Mouse (Mus musculus) hindbrain, embryonic 11.5 days (tissue): ENCODE data around the gene Ormdl2. TPM values are rescaled to one million over a fixed set of nuclear protein-coding genes. Genes with fewer than 3 reads are reported as not detected.

Experiments used
- ATAC-seq: fragments of 200-750 bp; cut with Nextera tagmentation; 2 replicates; pipeline ENCODE4 v1.8.0; 2017; ENCODE audit warnings: mild to moderate bottlenecking, moderate TSS enrichment, moderate library complexity; ENCODE audit not compliant: low FRiP score
- DNase-seq: peaks from one replicate; pipeline ENCODE4 v3.0.0-alpha.2; 2015; ENCODE audit warnings: low spot score
- H3K27ac ChIP-seq: fragments of 300-500 bp; sonication (generic); 2 replicates; pipeline ENCODE4 v1.5.1; 2014; ENCODE audit warnings: mild to moderate bottlenecking, low read depth, low read length
- H3K27me3 ChIP-seq: fragments of 300-500 bp; sonication (generic); 2 replicates; pipeline ENCODE4 v1.6.1; 2014; ENCODE audit warnings: mild to moderate bottlenecking, low read length, moderate library complexity, mixed read lengths; ENCODE audit not compliant: control insufficient read depth, insufficient read depth
- H3K36me3 ChIP-seq: fragments of 300-500 bp; sonication (generic); 2 replicates; pipeline ENCODE4 v1.6.1; 2014; ENCODE audit warnings: mild to moderate bottlenecking, low read length, moderate library complexity, mixed read lengths; ENCODE audit not compliant: control insufficient read depth, insufficient read depth
- H3K4me1 ChIP-seq: fragments of 300-500 bp; sonication (generic); replicated peaks from 2 replicates; pipeline ENCODE4 v1.6.1; 2014; ENCODE audit warnings: low read length, mixed read lengths; ENCODE audit not compliant: control insufficient read depth, insufficient read depth
- H3K4me2 ChIP-seq: fragments of 300-500 bp; sonication (generic); replicated peaks from 2 replicates; pipeline ENCODE4 v1.6.1; 2014; ENCODE audit warnings: mild to moderate bottlenecking, low read depth, low read length
- H3K4me3 ChIP-seq: fragments of 300-500 bp; sonication (generic); 2 replicates; pipeline ENCODE4 v1.5.1; 2014; ENCODE audit warnings: low read depth, low read length
- H3K9ac ChIP-seq: fragments of 300-500 bp; sonication (generic); 2 replicates; pipeline ENCODE4 v1.6.1; 2014; ENCODE audit warnings: low read depth, low read length
- H3K9me3 ChIP-seq: fragments of 300-500 bp; sonication (generic); 2 replicates; pipeline ENCODE4 v1.6.1; 2016; ENCODE audit warnings: low read length; ENCODE audit not compliant: control insufficient read depth
- WGBS: fragments of 180-500 bp; shearing (Covaris S2); extraction: QIAGEN DNeasy Blood & Tissue Kit; methylation state at CpG from one replicate; pipeline ENCODE4 v1.1.7; 2014; 5-methylcytosine and 5-hydroxymethylcytosine counted together
- polyA plus RNA-seq: library from polyadenylated mRNA; unstranded; fragments of >200 nt; fragmentation: Nextera tagmentation; extraction: Ambion mirVana; gene quantifications from 2 replicates; pipeline ENCODE4 v1.2.1, GENCODE M21; 2014

Gene Ormdl2
- polyA plus RNA-seq, result 64.8 and 66.4 TPM in 2 replicates

- Histone ChIP-seq H3K9me3 (no peaks in the 10 kb centered on the region), H3K27ac (peak within 1 kb of the TSS; percentile 48; the same call in 1 of the 2 replicates), H3K4me3 (peak within 1 kb of the TSS; percentile 82), H3K4me2 (peak within 1 kb of the TSS; percentile 76), H3K27me3 (no peaks in the 10 kb centered on the region), H3K4me1 (peaks cover 3% of the 10 kb centered on the region; the same call in 1 of the 2 replicates), H3K9ac (peak within 1 kb of the TSS; percentile 74), H3K36me3 (peaks cover 8% of the 10 kb centered on the region; the same call in 1 of the 2 replicates)
- WGBS, result 1% methylated on average over 46 of the region's 46 CpGs
- ATAC-seq, result peak; percentile 100
- DNase-seq, result peak; percentile 100
Observed at GRCm38 (mm10) chr10:128821358-128822056, at the start of gene Ormdl2. Ormdl2 (minus strand) TSS chr10:128821645.

GRCm38 (mm10) chr10:128870341-128870740, 48.9 kb upstream of the Ormdl2 start:
- ATAC-seq (no peak), DNase-seq (no peak)
- no peaks in the 10 kb centered on the region for H3K4me1 ChIP-seq
- H3K4me2 ChIP-seq, result no peak overlapping the region
- H3K9me3 ChIP-seq, result no peaks in the 10 kb centered on the region
- peaks cover 9% of the 10 kb centered on the region; the same call in 1 of the 2 replicates for H3K36me3 ChIP-seq
- H3K9ac ChIP-seq, result no peak overlapping the region
- no peak overlapping the region for H3K4me3 ChIP-seq
- no peak overlapping the region for H3K27ac ChIP-seq
- WGBS, result 93% methylated on average over 3 of the region's 3 CpGs
- H3K27me3 ChIP-seq, result no peaks in the 10 kb centered on the region

GRCm38 (mm10) chr10:128866518-128866917, 45.1 kb upstream of the Ormdl2 start:
- Histone ChIP-seq H3K27ac (no peak overlapping the region), H3K9me3 (no peaks in the 10 kb centered on the region), H3K9ac (no peak overlapping the region), H3K4me3 (no peak overlapping the region), H3K36me3 (no peaks in the 10 kb centered on the region; the same call in 1 of the 2 replicates), H3K4me2 (no peak overlapping the region), H3K27me3 (no peaks in the 10 kb centered on the region), H3K4me1 (no peaks in the 10 kb centered on the region)
- WGBS, result 88% methylated on average over 1 of the region's 1 CpGs
- no peak for DNase-seq
- ATAC-seq, result no peak

- no peak overlapping the region for H3K9ac ChIP-seq
- H3K4me1 ChIP-seq, result no peaks in the 10 kb centered on the region
- no peaks in the 10 kb centered on the region for H3K27me3 ChIP-seq
- H3K9me3 ChIP-seq, result no peaks in the 10 kb centered on the region
- DNase-seq (no peak), ATAC-seq (no peak)
- H3K4me3 ChIP-seq, result no peak overlapping the region
- no peak overlapping the region for H3K27ac ChIP-seq
- WGBS, result 89% methylated on average over 3 of the region's 3 CpGs
- no peaks in the 10 kb centered on the region; the same call in 1 of the 2 replicates for H3K36me3 ChIP-seq
- H3K4me2 ChIP-seq, result no peak overlapping the region
Observed at GRCm38 (mm10) chr10:128866042-128866441, 44.6 kb upstream of the Ormdl2 start.

GRCm38 (mm10) chr10:128861176-128861575, 39.7 kb upstream of the Ormdl2 start:
- H3K9ac ChIP-seq, result no peak overlapping the region
- no peak overlapping the region for H3K27ac ChIP-seq
- H3K36me3 ChIP-seq, result no peaks in the 10 kb centered on the region
- H3K9me3 ChIP-seq, result no peaks in the 10 kb centered on the region
- no peak for DNase-seq
- H3K4me3 ChIP-seq, result no peak overlapping the region
- no peak overlapping the region for H3K4me2 ChIP-seq
- no peak for ATAC-seq
- no peaks in the 10 kb centered on the region for H3K27me3 ChIP-seq
- H3K4me1 ChIP-seq, result no peaks in the 10 kb centered on the region

- Histone ChIP-seq H3K4me2 (no peak overlapping the region), H3K4me1 (no peaks in the 10 kb centered on the region), H3K36me3 (0 out of 2 replicates have a peak, but pooled peaks cover 2% of the 10 kb centered on the region), H3K9ac (no peak overlapping the region), H3K27me3 (no peaks in the 10 kb centered on the region), H3K9me3 (no peaks in the 10 kb centered on the region), H3K4me3 (no peak overlapping the region), H3K27ac (no peak overlapping the region)
- DNase-seq (no peak), ATAC-seq (no peak)
- WGBS, result 70% methylated on average over 3 of the region's 3 CpGs
Observed at GRCm38 (mm10) chr10:128850339-128850738, 28.9 kb upstream of the Ormdl2 start.

- ATAC-seq (no peak), DNase-seq (no peak)
- no peaks in the 10 kb centered on the region for H3K27me3 ChIP-seq
- H3K36me3 ChIP-seq, result 0 out of 2 replicates have a peak, but pooled peaks cover under 1% of the 10 kb centered on the region
- H3K27ac ChIP-seq, result no peak overlapping the region
- no peaks in the 10 kb centered on the region for H3K9me3 ChIP-seq
- 86% methylated on average over 2 of the region's 2 CpGs for WGBS
- no peak overlapping the region for H3K4me2 ChIP-seq
- H3K4me3 ChIP-seq, result no peak overlapping the region
- no peaks in the 10 kb centered on the region for H3K4me1 ChIP-seq
- no peak overlapping the region for H3K9ac ChIP-seq
Observed at GRCm38 (mm10) chr10:128848426-128848825, 27.0 kb upstream of the Ormdl2 start.

- Histone ChIP-seq H3K36me3 (0 out of 2 replicates have a peak, but pooled peaks cover 5% of the 10 kb centered on the region), H3K4me2 (no peak overlapping the region), H3K9me3 (no peaks in the 10 kb centered on the region), H3K9ac (no peak overlapping the region), H3K27ac (no peak overlapping the region), H3K4me3 (no peak overlapping the region), H3K4me1 (no peaks in the 10 kb centered on the region), H3K27me3 (no peaks in the 10 kb centered on the region)
- ATAC-seq, result no peak
- no peak for DNase-seq
- WGBS, result 97% methylated on average over 4 of the region's 4 CpGs
Observed at GRCm38 (mm10) chr10:128846664-128847063, 25.2 kb upstream of the Ormdl2 start.

GRCm38 (mm10) chr10:128845516-128845915, 24.1 kb upstream of the Ormdl2 start:
- no peaks in the 10 kb centered on the region for H3K9me3 ChIP-seq
- ATAC-seq (no peak), DNase-seq (peak; percentile 58)

More at GRCm38 (mm10) chr10:128845516-128845915, 24.1 kb upstream of the Ormdl2 start:
- Histone ChIP-seq H3K27ac (no peak overlapping the region), H3K36me3 (0 out of 2 replicates have a peak, but pooled peaks cover 5% of the 10 kb centered on the region), H3K27me3 (no peaks in the 10 kb centered on the region), H3K4me2 (no peak overlapping the region), H3K9ac (no peak overlapping the region), H3K4me1 (no peaks in the 10 kb centered on the region), H3K4me3 (no peak overlapping the region)
- 73% methylated on average over 2 of the region's 2 CpGs for WGBS
